Mouse (Mus musculus): ENCODE results near the gene Uba52.

The Uba52 gene

GRCm38 (mm10) chr8:70503062-70503750, 7.4 kb downstream of the Uba52 start:
- DNase-seq, result peak; percentile 63 to 83

- DNase-seq, result no peak
Observed at GRCm38 (mm10) chr8:70502540-70502939, 8.1 kb downstream of the Uba52 start.

- DNase-seq, result no peak
Observed at GRCm38 (mm10) chr8:70501820-70502529, 8.6 kb downstream of the Uba52 start.

DNA sequence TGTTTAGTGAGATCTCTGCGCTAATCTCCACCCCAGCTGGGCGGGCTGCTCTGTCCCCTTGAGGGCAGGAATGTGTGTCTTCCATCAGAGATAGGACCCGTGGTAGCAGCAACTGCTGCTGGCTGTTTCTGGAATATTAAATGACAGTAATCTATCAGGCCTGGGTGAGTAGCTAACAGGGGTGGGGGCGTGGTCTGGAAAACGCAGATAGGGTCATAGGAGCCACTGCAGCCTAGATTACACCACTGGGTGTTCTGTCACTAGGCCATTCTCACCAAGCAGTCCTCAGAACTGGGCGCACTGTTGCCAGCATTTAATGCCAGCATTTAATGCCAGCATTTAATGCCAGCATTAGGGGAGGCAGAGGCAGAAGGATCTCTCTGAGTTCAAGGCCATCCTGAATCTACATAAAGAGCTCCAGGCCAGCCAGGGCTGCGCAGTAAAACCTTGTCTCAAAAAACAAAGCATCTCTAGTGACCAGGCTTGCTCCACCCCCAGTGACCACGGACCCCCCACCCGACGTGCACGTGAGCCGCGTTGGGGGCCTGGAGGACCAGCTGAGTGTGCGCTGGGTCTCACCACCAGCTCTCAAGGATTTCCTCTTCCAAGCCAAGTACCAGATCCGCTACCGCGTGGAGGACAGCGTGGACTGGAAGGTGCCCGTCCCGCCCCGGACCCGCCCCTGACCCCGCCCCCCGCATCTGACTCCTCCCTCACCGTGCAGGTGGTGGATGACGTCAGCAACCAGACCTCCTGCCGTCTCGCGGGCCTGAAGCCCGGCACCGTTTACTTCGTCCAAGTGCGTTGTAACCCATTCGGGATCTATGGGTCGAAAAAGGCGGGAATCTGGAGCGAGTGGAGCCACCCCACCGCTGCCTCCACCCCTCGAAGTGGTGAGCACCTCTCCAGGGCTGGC, 10.0 kb downstream of the Uba52 start:
- peak; percentile 31 to 71 for DNase-seq

- DNase-seq, result no peak
Observed at GRCm38 (mm10) chr8:70495771-70496062, 14.9 kb downstream of the Uba52 start.

GRCm38 (mm10) chr8:70495001-70495770, 15.4 kb downstream of the Uba52 start:
- no peak for DNase-seq

DNA sequence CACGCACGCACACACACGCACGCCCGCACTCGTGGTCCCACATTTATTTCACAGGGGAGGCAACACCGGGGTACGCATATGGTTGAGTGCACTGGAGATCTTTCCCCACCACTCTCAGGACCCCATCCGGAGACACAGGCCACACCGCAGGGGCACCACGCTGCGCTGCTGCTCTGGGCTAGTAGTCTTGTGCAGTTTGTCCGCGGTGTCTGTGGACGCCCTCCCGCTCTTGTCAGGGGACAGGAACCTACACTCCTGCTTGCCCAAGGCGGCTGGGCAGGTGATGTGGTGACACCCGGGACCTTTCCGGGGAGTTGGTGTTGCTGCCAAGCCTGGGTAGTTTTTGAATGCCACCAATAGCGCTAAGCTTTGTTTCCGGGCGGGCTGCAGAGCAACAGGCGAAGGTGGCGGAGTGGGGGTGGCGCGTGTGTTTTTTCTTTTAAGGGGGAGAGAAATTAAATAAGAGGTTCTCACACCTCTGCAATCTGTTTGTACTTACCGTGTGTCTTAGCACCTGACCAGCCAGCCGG, 16.1 kb downstream of the Uba52 start:
- no peak for DNase-seq

GRCm38 (mm10) chr8:70493692-70494415, 16.7 kb downstream of the Uba52 start:
- DNase-seq, result no peak

DNA sequence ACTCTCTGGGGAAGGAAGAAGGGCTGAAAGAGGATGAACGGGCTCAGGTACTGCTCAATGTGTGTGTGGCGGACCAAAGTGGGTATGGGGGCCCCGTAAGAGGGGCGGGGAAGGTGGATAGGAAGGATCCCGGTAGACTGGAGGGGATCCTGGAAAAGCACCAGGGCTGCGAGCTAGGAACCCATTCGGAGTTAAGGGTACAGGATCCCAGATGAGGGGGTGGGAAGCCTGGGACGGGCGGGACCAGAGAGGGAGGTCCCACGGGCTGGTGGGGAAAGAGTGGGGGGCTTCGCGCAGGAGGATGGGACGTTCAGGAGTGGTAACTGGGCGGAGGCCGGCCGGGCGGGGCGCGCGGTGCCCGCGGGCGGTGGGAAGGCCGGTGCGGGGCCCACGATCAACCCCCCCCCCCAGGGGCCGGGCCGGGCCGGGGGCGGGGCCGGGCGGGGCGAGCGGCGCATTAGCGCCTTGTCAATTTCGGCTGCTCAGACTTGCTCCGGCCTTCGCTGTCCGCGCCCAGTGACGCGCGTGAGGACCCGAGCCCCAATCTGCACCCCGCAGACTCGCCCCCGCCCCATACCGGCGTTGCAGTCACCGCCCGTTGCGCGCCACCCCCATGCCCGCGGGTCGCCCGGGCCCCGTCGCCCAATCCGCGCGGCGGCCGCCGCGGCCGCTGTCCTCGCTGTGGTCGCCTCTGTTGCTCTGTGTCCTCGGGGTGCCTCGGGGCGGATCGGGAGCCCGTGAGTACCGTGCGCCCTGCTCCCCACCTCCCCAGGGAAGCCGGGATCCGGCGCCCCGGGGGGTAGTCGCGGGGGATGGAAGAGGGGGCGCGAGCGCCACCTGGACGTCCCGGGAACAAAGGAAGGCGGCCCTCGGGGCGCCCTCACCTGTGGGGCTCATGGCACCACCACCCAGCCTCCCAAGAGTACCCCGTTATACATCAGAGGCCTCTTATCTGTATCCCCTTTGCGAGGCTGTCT, 17.6 kb downstream of the Uba52 start, which contains the start of gene Crlf1:
Crlf1 (plus strand) TSS at position 495 of the 977 bp plus-strand sequence.
- DNase-seq, result no peak

- no peak for DNase-seq
Observed at GRCm38 (mm10) chr8:70490880-70491495, 19.6 kb downstream of the Uba52 start.

DNA sequence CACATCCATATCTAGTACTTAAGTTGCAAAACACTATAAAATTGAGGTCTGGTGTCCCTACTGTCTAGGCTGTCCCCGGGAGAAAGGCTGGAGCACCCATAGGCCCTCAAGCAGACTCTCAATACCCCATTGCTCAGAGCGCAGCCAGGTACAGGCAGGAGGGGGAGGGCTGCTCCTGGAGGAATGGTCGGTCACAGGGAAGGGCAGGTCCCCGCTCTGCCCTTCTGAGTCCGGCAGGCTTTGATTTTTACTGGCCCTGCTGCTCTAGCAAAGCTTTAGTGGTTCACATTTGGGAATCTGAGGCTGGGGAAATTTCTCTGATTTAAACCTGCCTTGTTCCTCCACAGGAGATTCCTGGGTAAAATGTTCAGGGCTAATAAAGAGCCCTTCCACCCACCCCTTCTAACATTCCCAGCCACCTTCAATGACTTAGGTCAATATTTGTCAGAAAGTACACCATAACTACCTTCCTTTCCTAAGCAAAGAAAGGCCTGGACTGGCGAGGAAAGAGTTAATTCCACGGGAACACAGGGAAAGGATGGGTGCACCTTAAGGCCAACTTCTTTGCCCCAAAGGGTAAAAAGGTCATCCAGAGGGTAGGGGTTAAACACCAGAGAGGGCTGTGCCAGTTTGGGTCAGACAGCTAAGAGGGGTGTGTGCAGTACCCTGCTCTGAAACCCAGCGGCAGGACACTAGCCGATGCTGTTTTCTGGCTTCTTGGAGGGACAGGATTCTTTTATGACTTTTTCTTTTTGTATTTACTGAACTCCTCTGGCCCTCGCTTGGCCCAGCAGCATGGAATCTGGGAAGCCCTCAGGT, 20.3 kb downstream of the Uba52 start:
- no peak for DNase-seq

GRCm38 (mm10) chr8:70489576-70489975, 21.0 kb downstream of the Uba52 start:
- DNase-seq, result peak; percentile 37 to 51

DNA sequence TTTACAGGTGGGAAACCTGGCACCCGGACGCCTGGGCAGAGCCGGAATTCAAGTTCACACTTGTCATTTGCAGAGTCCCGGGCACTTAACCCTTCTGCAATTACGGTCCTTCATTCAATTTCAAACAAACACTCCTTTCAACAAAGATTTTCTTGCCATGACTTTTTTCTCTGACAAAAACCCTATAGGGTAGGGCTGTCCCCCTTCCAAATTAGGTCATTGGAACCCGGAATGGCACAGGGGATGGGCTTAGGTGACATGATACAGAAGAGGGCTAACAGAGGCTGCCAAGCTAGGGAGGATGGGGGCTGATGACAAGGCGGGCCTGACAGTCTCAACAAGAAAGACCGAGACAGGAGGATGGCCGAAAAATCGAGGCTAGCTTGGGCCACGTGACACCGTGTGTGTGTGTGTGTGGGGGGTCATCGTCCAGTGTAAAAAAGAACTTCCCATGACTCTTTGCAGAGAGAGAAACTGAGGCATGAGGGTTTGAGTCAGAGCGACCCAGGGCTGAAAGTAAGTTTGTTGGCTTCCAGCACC, 21.6 kb downstream of the Uba52 start:
- no peak for DNase-seq

DNA sequence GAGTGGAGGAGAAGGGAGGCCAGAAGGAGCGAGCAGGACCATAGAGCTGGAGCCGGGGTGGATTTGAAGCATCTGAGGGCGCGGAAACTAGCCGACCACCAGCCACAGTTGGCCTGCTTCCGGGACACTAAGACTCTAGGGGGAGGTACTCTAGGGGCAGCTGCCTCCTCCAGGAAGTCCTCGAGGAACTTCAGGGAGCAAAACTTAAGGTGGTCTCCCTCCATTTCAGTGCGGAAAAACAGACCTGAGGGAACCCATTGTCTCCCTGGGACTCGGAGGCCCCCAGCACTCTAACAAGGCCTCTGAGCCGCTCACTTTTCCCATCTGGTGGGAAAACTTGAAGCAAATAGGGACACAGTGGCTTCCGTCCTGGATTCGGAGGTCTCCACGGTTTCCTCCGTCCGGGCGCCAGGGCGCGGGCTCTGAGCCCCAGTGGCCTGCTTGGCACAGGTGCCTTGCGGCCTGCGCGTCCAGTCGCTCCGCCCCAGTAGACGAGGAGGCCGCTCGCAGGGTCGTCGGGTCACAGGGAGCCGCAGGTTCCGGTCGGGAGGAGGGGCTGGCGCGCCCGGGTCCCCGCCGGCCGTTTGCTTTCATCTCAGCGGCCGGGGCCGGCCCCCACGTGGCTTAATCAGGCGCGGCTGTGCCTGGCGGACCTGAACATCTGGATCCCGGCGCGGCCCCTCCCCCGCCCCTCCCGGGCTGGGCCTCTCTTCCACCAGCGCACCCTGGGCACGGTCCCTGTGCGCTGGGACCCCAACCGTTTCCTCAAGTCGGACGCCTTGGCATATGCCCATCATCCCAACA, 22.4 kb downstream of the Uba52 start:
- DNase-seq, result peak; percentile 60 to 72

- no peak for DNase-seq
Observed at GRCm38 (mm10) chr8:70486941-70487520, 23.6 kb downstream of the Uba52 start, which contains the start of gene Tmem59l. Gene Tmem59l, minus strand, starts transcription at chr8:70487358.

GRCm38 (mm10) chr8:70486191-70486681, 24.4 kb downstream of the Uba52 start:
- DNase-seq, result no peak

DNA sequence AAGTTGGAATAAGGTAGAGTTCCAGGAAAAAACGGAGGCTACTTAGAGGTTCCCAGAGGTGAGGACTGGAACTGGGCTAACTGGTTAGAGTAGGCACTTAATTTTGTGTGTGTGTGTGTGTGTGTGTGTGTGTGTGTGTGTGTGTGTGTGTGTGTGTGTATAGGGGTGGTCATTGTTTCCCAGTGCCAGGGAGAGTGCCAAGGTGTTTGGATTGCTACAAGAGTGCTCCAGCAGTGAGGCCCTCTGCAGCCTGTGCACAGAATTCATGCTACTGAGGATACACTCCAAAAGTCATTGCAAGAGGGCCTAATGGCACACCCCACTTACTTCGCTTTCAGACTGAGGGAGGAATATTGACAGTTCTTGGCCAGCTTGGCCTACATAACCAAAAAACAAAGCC, 27.7 kb downstream of the Uba52 start:
- DNase-seq, result no peak
